Mouse (Mus musculus) kidney, postnatal 36 days (tissue): ENCODE results near the gene Caly.

Experiments used
- DNase-seq, 2 experiments: peaks; one replicate each; pipeline ENCODE4 v3.0.0; 2021 to 2022; ENCODE audit warnings: mixed read lengths in 2 of 2

Caly gene

DNA sequence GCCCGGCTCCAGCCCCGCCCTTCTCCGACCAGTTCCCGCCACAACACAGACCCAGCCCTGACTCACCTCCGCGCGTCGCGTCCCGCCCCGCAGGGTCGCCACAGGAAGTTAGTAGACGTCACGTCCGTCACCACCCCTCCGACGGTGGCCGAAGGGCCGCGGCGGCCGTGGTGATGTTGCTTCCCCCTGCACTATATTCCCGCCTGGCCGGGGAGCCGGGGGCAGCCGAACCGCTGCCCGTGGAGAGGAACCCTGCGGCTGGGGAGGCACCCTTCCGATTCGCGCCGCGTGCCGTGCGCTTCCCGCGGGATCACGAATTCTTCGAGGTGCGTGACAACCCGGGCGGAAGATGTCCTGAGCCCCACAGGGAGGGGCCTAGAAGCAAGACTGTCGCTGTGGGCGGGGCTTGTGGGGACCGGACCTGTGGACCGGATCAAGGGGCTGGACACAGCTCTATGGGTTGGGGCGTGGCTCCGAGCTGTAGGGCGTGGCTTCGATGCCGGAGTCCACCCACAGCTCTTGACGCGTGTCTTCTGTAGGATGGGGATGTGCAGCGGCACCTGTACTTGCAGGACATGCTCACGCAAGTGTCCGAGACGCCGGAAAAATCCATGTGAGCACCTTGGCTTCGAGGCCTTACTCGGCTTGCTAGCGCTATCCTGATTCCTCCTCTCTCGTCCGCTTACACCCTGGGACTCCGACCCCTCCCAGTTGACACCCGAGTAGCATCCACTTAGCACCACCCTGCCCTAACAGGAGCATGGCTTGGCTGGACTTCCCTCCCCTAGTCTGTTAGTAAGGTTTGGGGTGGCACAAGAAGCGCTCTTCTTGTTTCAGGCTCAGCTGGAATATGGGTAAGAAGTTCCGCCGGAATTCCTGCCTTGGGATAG, 45.8 kb downstream of the Caly start, which contains the start of the genes Zfp511 and Tubgcp2:
Zfp511 (plus strand) TSS at position 111 of the 890 bp plus-strand sequence.
Tubgcp2 (minus strand) TSS at position 389 of the 890 bp plus-strand sequence.
- peak; percentile 98 to 99 for DNase-seq

DNA sequence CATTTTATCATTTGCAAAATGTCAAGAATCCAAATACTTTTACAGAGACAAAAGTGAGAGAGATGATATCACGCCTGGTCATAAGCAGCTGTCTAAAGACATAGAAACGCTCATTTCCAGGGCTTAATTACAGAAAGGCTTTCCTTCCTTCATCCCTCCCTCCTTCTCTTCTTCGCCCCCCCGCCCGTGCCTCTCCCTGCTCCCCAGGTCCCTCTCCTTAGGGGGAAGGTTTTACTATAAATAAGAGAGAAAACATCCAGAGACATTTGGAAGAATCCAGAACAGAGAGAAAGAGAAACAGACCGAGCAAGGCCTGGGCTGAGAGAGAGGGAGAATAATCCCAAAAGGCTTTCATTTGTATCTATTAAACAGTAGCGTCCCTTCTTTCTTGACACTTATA, 46.9 kb downstream of the Caly start:
- no peak for DNase-seq

GRCm38 (mm10) chr7:140033386-140033785, 49.0 kb downstream of the Caly start:
- DNase-seq: no peak

GRCm38 (mm10) chr7:140032366-140032765, 50.0 kb downstream of the Caly start:
- DNase-seq: no peak

- DNase-seq: no peak
Measured at GRCm38 (mm10) chr7:140031771-140032170, 50.6 kb downstream of the Caly start.
